Mouse (Mus musculus) midbrain, embryonic 11.5 days (tissue): ENCODE measurements at regions not wholly inside any gene's neighbourhood (a gene's known extent, or its start where the extent isn't known, plus 50 kb on each side); places are given as distances from the start of the nearest gene placed in this dataset.

ENCODE experiments used
- ATAC-seq: fragments of 200-750 bp; cut with Nextera tagmentation; 2 replicates; pipeline ENCODE4 v1.8.0; 2017; ENCODE audit warnings: moderate TSS enrichment, moderate library complexity; ENCODE audit not compliant: low FRiP score
- DNase-seq: peaks from one replicate; pipeline ENCODE4 v3.0.0; 2015; ENCODE audit warnings: low spot score; ENCODE audit errors: missing footprints
- H3K27ac ChIP-seq: fragments of 300-500 bp; sonication (generic); 2 replicates; pipeline ENCODE4 v1.5.1; 2014; ENCODE audit warnings: low read depth, low read length
- H3K27me3 ChIP-seq: fragments of 300-500 bp; sonication (generic); 2 replicates; pipeline ENCODE4 v1.6.1; 2014; ENCODE audit warnings: mild to moderate bottlenecking, low read length, moderate library complexity, mixed read lengths; ENCODE audit not compliant: control insufficient read depth, insufficient read depth
- H3K36me3 ChIP-seq: fragments of 300-500 bp; sonication (generic); 2 replicates; pipeline ENCODE4 v1.6.1; 2014; ENCODE audit warnings: mild to moderate bottlenecking, low read length, moderate library complexity, mixed read lengths; ENCODE audit not compliant: control insufficient read depth, insufficient read depth
- H3K4me1 ChIP-seq: fragments of 300-500 bp; sonication (generic); 2 replicates; pipeline ENCODE4 v1.6.1; 2014; ENCODE audit warnings: low read length; ENCODE audit not compliant: control insufficient read depth, insufficient read depth
- H3K4me2 ChIP-seq: fragments of 300-500 bp; sonication (generic); 2 replicates; pipeline ENCODE4 v1.6.1; 2014; ENCODE audit warnings: mild to moderate bottlenecking, moderate library complexity
- H3K4me3 ChIP-seq: fragments of 300-500 bp; sonication (generic); 2 replicates; pipeline ENCODE4 v1.5.1; 2014; ENCODE audit warnings: low read depth, low read length
- H3K9ac ChIP-seq: fragments of 300-500 bp; sonication (generic); 2 replicates; pipeline ENCODE4 v1.6.1; 2014; ENCODE audit warnings: low read length
- H3K9me3 ChIP-seq: fragments of 300-500 bp; sonication (generic); 2 replicates; pipeline ENCODE4 v1.6.1; 2016; ENCODE audit warnings: low read length; ENCODE audit not compliant: control insufficient read depth
- WGBS: fragments of 180-500 bp; shearing (Covaris S2); extraction: QIAGEN DNeasy Blood & Tissue Kit; methylation state at CpG from one replicate; pipeline ENCODE4 v1.1.7; 2014; 5-methylcytosine and 5-hydroxymethylcytosine counted together

DNA sequence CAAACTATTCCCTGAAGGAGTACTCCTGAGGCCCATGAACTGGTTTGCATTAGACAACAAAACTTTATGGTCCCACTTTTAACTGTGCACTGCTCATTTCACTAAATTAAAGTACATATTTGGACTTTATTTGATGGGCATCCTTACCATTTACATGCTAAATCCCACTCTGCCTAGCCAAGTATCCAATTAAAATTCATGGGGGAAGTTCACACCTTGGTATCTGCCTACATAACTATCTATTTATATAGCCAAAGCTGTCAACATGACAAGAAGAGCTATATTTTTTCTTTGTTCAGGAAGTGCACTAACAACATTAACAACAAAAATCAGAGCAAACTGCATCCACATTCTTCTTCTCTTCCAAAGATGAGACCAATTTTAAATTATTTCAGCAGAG lies 317.7 kb upstream of the Nwd2 start:
- ATAC-seq: no peak
- H3K27me3 ChIP-seq: no peaks in the 10 kb centered on the region
- H3K27ac ChIP-seq: no peak overlapping the region
- no peaks in the 10 kb centered on the region for H3K36me3 ChIP-seq
- no peak overlapping the region for H3K4me2 ChIP-seq
- no peaks in the 10 kb centered on the region for H3K9me3 ChIP-seq
- H3K4me1 ChIP-seq: no peaks in the 10 kb centered on the region
- DNase-seq: no peak
- no peak overlapping the region for H3K4me3 ChIP-seq
- H3K9ac ChIP-seq: no peak overlapping the region

DNA sequence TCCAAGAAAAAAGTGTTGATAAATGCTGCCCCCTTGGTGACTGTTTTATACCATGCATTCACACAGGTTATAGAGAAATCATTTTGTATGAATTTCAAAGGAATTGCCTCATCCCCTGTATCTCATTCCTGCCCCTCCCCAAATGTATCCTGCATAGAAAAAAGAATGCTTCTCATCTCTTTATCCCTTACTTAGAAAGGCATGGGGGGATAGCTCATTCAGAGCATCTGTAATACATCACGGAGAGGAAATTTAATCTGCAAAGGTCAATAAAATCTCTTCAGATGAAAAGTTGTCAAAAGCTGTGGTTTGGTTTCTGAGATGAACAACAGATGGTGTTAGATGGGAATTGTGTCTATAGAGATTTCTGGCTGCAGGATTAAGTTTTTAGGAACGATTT lies 297.8 kb upstream of the Nwd2 start:
- H3K36me3 ChIP-seq: no peaks in the 10 kb centered on the region
- H3K9ac ChIP-seq: no peak overlapping the region
- H3K4me1 ChIP-seq: no peaks in the 10 kb centered on the region
- DNase-seq (no peak), ATAC-seq (no peak)
- no peaks in the 10 kb centered on the region for H3K27me3 ChIP-seq
- WGBS: 76% methylated on average over 2 of the region's 2 CpGs
- H3K9me3 ChIP-seq: no peaks in the 10 kb centered on the region
- H3K27ac ChIP-seq: no peak overlapping the region
- H3K4me3 ChIP-seq: no peak overlapping the region
- H3K4me2 ChIP-seq: no peak overlapping the region

DNA sequence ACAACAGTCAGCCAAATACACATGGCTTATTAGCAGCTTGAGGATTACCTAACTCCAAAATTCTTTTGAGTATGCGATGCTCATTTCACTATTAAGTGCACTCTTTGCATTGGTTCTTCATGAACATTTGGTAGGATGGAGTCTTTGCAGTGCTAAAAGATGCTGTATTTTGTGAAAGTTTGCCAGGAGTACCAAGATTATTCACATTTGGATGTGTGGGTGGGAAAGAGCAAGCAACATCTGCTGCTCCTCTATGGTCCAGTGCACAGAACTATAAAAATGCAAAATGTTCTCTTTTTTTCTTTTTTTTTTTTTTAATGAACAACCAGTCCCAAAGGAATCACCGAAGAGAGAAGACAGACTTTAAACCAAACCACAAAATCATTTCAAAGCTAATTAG lies 256.9 kb upstream of the Nwd2 start:
- ATAC-seq (no peak), DNase-seq (no peak)
- Histone ChIP-seq H3K9ac (no peak overlapping the region), H3K9me3 (no peaks in the 10 kb centered on the region), H3K36me3 (no peaks in the 10 kb centered on the region), H3K4me2 (no peak overlapping the region), H3K4me1 (no peaks in the 10 kb centered on the region), H3K27me3 (no peaks in the 10 kb centered on the region), H3K27ac (no peak overlapping the region), H3K4me3 (no peak overlapping the region)
- WGBS: 89% methylated on average over 2 of the region's 2 CpGs

DNA sequence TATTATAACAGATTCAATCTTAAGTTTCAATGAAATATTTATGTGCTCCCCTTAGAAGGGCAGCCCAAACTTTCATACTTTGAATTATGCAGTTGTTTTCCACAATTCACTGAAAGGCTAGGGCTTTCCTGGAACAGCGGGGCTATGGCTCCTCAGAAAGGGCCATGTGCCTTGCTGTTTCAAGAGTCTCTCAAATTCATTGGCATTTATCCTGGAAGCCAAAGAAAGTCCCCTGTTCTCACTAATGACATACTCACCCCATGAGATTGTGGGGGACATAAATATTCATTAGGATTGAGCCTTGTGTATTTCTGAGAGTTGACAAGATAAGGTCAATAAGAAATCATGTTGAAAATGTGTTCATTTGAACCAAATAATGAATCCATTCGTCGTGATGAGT lies 250.9 kb upstream of the Nwd2 start:
- Histone ChIP-seq H3K9ac (no peak overlapping the region), H3K9me3 (no peaks in the 10 kb centered on the region), H3K4me2 (no peak overlapping the region), H3K36me3 (no peaks in the 10 kb centered on the region), H3K4me1 (no peaks in the 10 kb centered on the region), H3K4me3 (no peak overlapping the region), H3K27me3 (no peaks in the 10 kb centered on the region), H3K27ac (no peak overlapping the region)
- ATAC-seq: no peak
- 73% methylated on average over 3 of the region's 3 CpGs for WGBS
- DNase-seq: no peak

DNA sequence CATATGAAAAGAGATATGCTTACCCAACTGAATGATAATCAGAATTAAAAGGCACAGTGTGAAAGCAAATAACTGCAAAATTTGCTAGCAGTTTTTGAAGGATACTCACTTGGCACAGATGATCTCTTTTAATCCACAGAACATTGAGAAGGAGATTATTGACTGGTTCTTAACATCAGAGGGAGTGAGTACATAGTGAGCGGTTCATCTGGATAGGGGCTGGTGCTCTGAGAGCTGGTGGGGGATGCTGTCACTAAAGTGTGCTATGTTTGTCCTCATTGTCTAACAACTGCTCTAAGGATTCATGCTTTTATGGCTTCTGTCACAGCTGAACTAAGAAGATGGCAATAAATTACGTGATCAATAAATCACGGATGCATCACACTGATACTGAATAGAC lies 218.7 kb upstream of the Nwd2 start:
- no peaks in the 10 kb centered on the region for H3K9me3 ChIP-seq
- no peak overlapping the region for H3K4me2 ChIP-seq
- ATAC-seq: 0 out of 2 replicates have a peak, but pooled peaks have one; percentile 46
- no peak overlapping the region for H3K4me3 ChIP-seq
- no peaks in the 10 kb centered on the region for H3K27me3 ChIP-seq
- no peaks in the 10 kb centered on the region for H3K36me3 ChIP-seq
- 66% methylated on average over 3 of the region's 3 CpGs for WGBS
- no peak overlapping the region for H3K9ac ChIP-seq
- no peaks in the 10 kb centered on the region for H3K4me1 ChIP-seq
- no peak for DNase-seq
- no peak overlapping the region for H3K27ac ChIP-seq

DNA sequence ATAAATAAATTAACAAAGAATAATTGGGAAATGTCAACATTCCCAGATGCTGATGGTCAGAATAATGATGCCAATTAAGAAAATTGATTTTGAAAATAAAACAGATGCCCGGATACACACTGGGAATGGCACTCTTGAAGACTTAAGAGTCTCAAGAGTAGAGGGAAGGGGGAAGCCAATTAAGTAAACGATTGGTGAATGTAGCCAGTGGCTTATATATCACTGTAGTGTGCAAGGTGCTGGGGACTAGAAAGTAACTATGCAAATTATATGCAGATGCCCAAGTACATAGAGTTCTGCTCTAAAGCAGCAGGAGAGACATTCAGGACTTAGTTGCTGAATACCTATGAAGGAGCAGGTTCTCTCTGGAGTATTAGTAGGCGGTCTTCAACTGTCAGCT lies 204.5 kb upstream of the Nwd2 start:
- ATAC-seq (peak; percentile 50), DNase-seq (no peak)
- Histone ChIP-seq H3K9ac (no peak overlapping the region), H3K27ac (no peak overlapping the region), H3K36me3 (no peaks in the 10 kb centered on the region), H3K4me1 (no peaks in the 10 kb centered on the region), H3K27me3 (no peaks in the 10 kb centered on the region), H3K4me2 (no peak overlapping the region), H3K4me3 (no peak overlapping the region), H3K9me3 (no peaks in the 10 kb centered on the region)
- WGBS: 81% methylated on average over 3 of the region's 3 CpGs

DNA sequence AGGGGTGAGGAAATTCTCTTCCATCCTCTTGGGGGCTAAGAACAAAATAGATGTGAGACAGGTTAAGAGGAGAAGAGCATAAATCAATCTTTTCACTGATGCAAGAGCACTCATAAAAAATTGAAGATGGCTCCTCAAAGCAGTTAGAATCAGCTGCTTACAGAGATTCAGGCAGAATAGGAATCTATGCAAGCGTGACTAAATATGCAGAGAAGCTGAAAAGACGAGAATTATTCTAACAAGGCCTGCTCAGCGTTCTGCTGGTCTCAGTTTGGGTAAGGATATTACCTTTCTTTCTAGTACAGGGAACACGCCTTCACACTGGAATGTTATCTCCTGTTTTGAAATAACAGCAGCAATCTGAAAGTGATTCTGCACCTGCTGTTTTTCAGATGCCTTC lies 203.7 kb upstream of the Nwd2 start:
- Histone ChIP-seq H3K4me3 (no peak overlapping the region), H3K36me3 (no peaks in the 10 kb centered on the region), H3K27me3 (no peaks in the 10 kb centered on the region), H3K27ac (no peak overlapping the region), H3K4me2 (no peak overlapping the region), H3K4me1 (no peaks in the 10 kb centered on the region), H3K9me3 (no peaks in the 10 kb centered on the region), H3K9ac (no peak overlapping the region)
- DNase-seq (no peak), ATAC-seq (no peak)
- 67% methylated on average over 4 of the region's 4 CpGs for WGBS

DNA sequence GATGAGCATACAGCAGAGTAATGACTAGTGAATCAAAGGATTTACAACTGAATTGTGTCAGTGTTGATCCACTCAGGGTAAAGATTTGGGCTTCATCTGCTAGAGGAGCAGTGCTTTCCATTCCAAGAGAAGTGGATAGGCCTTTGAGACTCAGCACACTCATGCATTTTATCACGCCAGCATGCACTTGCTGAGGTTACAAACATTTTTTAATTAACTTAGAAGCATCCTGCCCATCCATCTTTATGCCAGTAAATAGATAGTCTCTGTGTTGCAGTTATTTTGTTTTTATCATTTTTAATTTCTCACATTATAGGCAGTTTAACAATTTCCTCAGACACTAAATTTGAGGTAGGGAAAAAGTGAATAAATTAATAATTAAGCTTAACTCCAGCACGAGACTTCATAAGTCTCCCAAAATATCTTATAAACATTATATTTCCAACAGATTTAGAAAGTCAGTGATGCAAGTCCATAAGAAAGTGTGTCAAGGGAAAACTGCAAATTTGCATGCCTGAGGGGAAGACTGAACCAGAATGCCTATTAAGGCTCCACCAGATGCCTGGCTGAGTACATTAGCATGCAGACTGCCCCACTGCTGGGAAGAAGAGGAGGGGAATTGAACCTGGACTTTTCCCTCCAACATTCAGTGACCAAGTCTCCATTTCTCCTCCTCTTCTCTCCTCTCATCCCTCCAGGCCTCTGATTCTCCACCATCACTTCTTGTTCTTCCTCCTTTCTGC lies 180.2 kb upstream of the Nwd2 start:
- Histone ChIP-seq H3K27me3 (no peaks in the 10 kb centered on the region), H3K9me3 (no peaks in the 10 kb centered on the region), H3K36me3 (no peaks in the 10 kb centered on the region), H3K27ac (no peak overlapping the region), H3K4me2 (no peak overlapping the region), H3K9ac (no peak overlapping the region), H3K4me3 (no peak overlapping the region), H3K4me1 (no peaks in the 10 kb centered on the region)
- WGBS: 79% methylated on average over 2 of the region's 2 CpGs
- DNase-seq (no peak), ATAC-seq (0 out of 2 replicates have a peak, but pooled peaks have one; percentile 24)

DNA sequence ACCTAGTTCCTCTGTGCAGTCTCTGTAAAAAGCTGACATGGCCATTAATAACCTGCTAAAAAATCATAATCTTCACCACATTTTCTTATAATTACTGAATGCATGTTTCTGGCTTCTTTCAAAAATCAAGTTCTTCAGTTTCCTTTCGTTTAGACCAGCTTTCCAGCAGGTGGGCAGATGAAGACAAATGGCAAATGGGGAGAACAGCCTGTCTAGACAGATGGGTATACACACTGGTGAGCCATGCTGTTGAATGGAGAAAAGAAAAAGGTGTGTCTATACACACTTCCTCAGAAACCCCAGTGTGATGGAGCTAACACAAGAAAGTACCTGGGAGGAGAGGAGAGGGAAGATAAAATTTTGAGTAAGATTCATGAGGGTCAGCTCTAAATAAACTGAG lies 179.2 kb upstream of the Nwd2 start:
- Histone ChIP-seq H3K4me2 (no peak overlapping the region), H3K27ac (no peak overlapping the region), H3K4me1 (no peaks in the 10 kb centered on the region), H3K36me3 (no peaks in the 10 kb centered on the region), H3K9ac (no peak overlapping the region), H3K27me3 (no peaks in the 10 kb centered on the region), H3K9me3 (no peaks in the 10 kb centered on the region), H3K4me3 (no peak overlapping the region)
- DNase-seq: no peak
- no peak for ATAC-seq
- WGBS: 57% methylated on average over 1 of the region's 1 CpGs
